12 mouse cellular contexts compared by ENCODE assay signal in the genomic region with DNA sequence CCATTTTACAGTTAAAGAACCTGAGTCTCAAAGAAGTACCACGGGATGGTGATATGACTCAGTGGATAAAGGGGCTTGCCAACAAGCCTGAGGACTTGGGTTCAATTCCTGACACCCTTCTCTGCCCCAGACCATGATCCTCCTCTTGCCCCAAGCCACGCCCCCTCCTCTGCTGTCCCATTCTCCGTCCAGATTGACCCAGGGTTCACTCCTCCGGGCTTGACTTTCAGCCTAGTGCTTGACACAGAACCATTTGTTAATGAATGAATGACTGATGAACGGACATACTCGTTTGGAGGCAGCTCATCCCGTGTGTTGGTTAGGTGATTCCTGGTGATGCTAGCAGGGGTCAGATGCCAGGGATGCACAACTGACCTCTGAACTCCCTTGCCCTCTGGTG. TPM values are rescaled to one million over a fixed set of nuclear protein-coding genes. Genes with fewer than 3 reads are reported as not detected.
A peak's percentile ranks its signal among the peaks of the same experiment; 100 is the strongest.
DNase-seq lines count a peak whose midpoint lies in the region; ATAC-seq and TF ChIP-seq lines count a peak whose summit lies in the region.
"Had no signal": no experiment of that assay in that cellular context is flagged by ENCODE, and none has a peak within 500 bp of the region (broad histone marks: within the 10 kb centered on the region; RNA-seq: fewer than 3 reads in every experiment).

No protein-coding gene starts in this region.

- 68% methylated on average over 7 of the region's 7 CpGs for WGBS in heart, embryonic 14.5 days
- 66% methylated on average over 7 of the region's 7 CpGs for WGBS in forebrain, embryonic 13.5 days
- WGBS in liver, embryonic 13.5 days (ENCODE audit: insufficient replicate concordance): 55% methylated on average over 7 of the region's 7 CpGs

- peaks cover 4% of the 10 kb centered on the region; the same call in 1 of the 2 replicates for H3K9me3 ChIP-seq in heart, embryonic 14.5 days (ENCODE audit: control insufficient read depth, low read length)
- H3K9me3 ChIP-seq in E14TG2a.4 (ENCODE audit: low read length): no peaks in the 10 kb centered on the region
- H3K9me3 ChIP-seq in forebrain, embryonic 13.5 days (replicated peaks): no peaks in the 10 kb centered on the region
- H3K9me3 ChIP-seq in liver, embryonic 13.5 days (replicated peaks): no peaks in the 10 kb centered on the region

- no peak for TF ChIP-seq CTCF in E14TG2a.4 (conservative IDR thresholded peaks at IDR 0.05; ENCODE audit: low read length)

- H3K9ac ChIP-seq in heart, embryonic 14.5 days (ENCODE audit: low read length): no peak overlapping the region
- H3K9ac ChIP-seq in forebrain, embryonic 13.5 days: no peak overlapping the region
- H3K9ac ChIP-seq in liver, embryonic 13.5 days: no peak overlapping the region

- H3K4me3 ChIP-seq in heart, embryonic 14.5 days (ENCODE audit: control insufficient read depth in 1 of 2, insufficient read depth in 1 of 2, low read depth in 1 of 2, low read length in 2 of 2): 0 out of 4 replicates have a peak overlapping the region, but pooled peaks of 1 of the 2 experiments have one; percentile 69
- H3K4me3 ChIP-seq in E14TG2a.4 (replicated peaks; ENCODE audit: low read length): 0 out of 2 replicates have a peak overlapping the region, but pooled peaks have one; percentile 90
- no peak overlapping the region for H3K4me3 ChIP-seq in forebrain, embryonic 13.5 days
- no peak overlapping the region for H3K4me3 ChIP-seq in liver, embryonic 13.5 days (replicated peaks)

- DNase-seq in heart, adult 11 months: no peak
- no peak for DNase-seq in liver, embryonic 13.5 days
- DNase-seq in Muller cell, postnatal 12 days (ENCODE audit: inconsistent ontology term): no peak
- DNase-seq in cerebellum, postnatal 10 days: no peak
- no peak for DNase-seq in layer of hippocampus, postnatal 36 days

- no peak for ATAC-seq in heart, embryonic 14.5 days (ENCODE audit: insufficient number of reproducible peaks, insufficient read depth, low FRiP score, low read depth)
- no peak for ATAC-seq in forebrain, embryonic 13.5 days
- no peak for ATAC-seq in liver, embryonic 13.5 days (ENCODE audit: low read depth)
- ATAC-seq: CD4-positive, CD25-positive, alpha-beta regulatory T cell, adult 4 months had no signal

- no peaks in the 10 kb centered on the region; a peak in 1 of 4 replicates for H3K4me1 ChIP-seq in heart, embryonic 14.5 days (ENCODE audit: control insufficient read depth in 2 of 2, insufficient read depth in 2 of 2, low read length in 2 of 2)
- peaks cover 69% of the 10 kb centered on the region for H3K4me1 ChIP-seq in E14TG2a.4 (replicated peaks; ENCODE audit: low read depth, low read length)
- peaks cover 8% of the 10 kb centered on the region for H3K4me1 ChIP-seq in forebrain, embryonic 13.5 days
- peaks cover 21% of the 10 kb centered on the region for H3K4me1 ChIP-seq in liver, embryonic 13.5 days (replicated peaks)

- peak overlapping the region; percentile 100 for H3K4me2 ChIP-seq in heart, embryonic 14.5 days (ENCODE audit: low read length)
- H3K4me2 ChIP-seq in forebrain, embryonic 13.5 days: peak overlapping the region; percentile 91; the same call in 1 of the 2 replicates
- peak overlapping the region; percentile 77 for H3K4me2 ChIP-seq in liver, embryonic 13.5 days

- H3K36me3 ChIP-seq in heart, embryonic 14.5 days (ENCODE audit: control insufficient read depth, insufficient read depth, low read length): no peaks in the 10 kb centered on the region
- H3K36me3 ChIP-seq in E14TG2a.4 (ENCODE audit: insufficient read depth, low read length): no peaks in the 10 kb centered on the region; the same call in 1 of the 2 replicates
- no peaks in the 10 kb centered on the region for H3K36me3 ChIP-seq in forebrain, embryonic 13.5 days (ENCODE audit: poor library complexity, severe bottlenecking)
- H3K36me3 ChIP-seq in liver, embryonic 13.5 days: no peaks in the 10 kb centered on the region

- no peak overlapping the region for H3K27ac ChIP-seq in heart, embryonic 14.5 days (replicated peaks in 1 of 2; ENCODE audit: control insufficient read depth in 1 of 2, insufficient read depth in 1 of 2, low read depth in 2 of 2, low read length in 2 of 2)
- no peak overlapping the region for H3K27ac ChIP-seq in forebrain, embryonic 13.5 days
- peak overlapping the region; percentile 66; the same call in 1 of the 2 replicates for H3K27ac ChIP-seq in liver, embryonic 13.5 days

- H3K27me3 ChIP-seq in heart, embryonic 14.5 days (ENCODE audit: control insufficient read depth, insufficient read depth, low read length): peaks cover 9% of the 10 kb centered on the region
- peaks cover 20% of the 10 kb centered on the region for H3K27me3 ChIP-seq in E14TG2a.4 (ENCODE audit: insufficient read depth, low read length)
- H3K27me3 ChIP-seq in forebrain, embryonic 13.5 days: no peaks in the 10 kb centered on the region
- peaks cover 24% of the 10 kb centered on the region for H3K27me3 ChIP-seq in liver, embryonic 13.5 days

RNA-seq across cellular contexts. Expression of gene 2900026A02Rik, which starts 1.2 kb away (rescaled TPM):
- 10.3 TPM in 2 replicates for polyA plus RNA-seq in heart, embryonic 14.5 days (2014; fragmentation: Nextera tagmentation; extraction: Ambion mirVana)
- polyA plus RNA-seq in forebrain, embryonic 13.5 days (2015; fragmentation: Nextera tagmentation; extraction: Ambion mirVana): 4.3 and 5.1 TPM in 2 replicates
- polyA plus RNA-seq in liver, embryonic 13.5 days (2015; fragmentation: Nextera tagmentation; extraction: Ambion mirVana): 0.98 and 1.2 TPM in 2 replicates
- 10 to 100 TPM; 62.4 to 66.1 TPM for total RNA-seq in layer of hippocampus, postnatal 36 days (2021)

RNA-seq across cellular contexts. Expression of gene Tmem211, which starts 6.8 kb away (rescaled TPM):
- not detected in 2 replicates for polyA plus RNA-seq in heart, embryonic 14.5 days (2014; fragmentation: Nextera tagmentation; extraction: Ambion mirVana)
- not detected in 2 replicates for polyA plus RNA-seq in forebrain, embryonic 13.5 days (2015; fragmentation: Nextera tagmentation; extraction: Ambion mirVana)
- not detected in 2 replicates for polyA plus RNA-seq in liver, embryonic 13.5 days (2015; fragmentation: Nextera tagmentation; extraction: Ambion mirVana)
- not detected for total RNA-seq in layer of hippocampus, postnatal 36 days (2021)
- total RNA-seq: adrenal gland, adult 2 months; gastrocnemius, postnatal 10 days; left cerebral cortex, adult 18-20 months had no signal
- polyA plus RNA-seq: adrenal gland, adult 2 months; CD4-positive, CD25-positive, alpha-beta regulatory T cell, adult 4 months had no signal
